Mouse (Mus musculus) heart, embryonic 11.5 days (tissue): ENCODE data around the gene Atp6v1fnb. TPM values are rescaled to one million over a fixed set of nuclear protein-coding genes. Genes with fewer than 3 reads are reported as not detected.

ENCODE experiments used
- ATAC-seq: fragments of 200-750 bp; cut with Nextera tagmentation; replicated peaks from 2 replicates; pipeline ENCODE4 v1.8.0; 2017; ENCODE audit warnings: moderate library complexity; ENCODE audit not compliant: insufficient number of reproducible peaks, low FRiP score, low TSS enrichment
- H3K27ac ChIP-seq: fragments of 300-500 bp; sonication (generic); 2 replicates; pipeline ENCODE4 v1.5.1; 2014; ENCODE audit warnings: mild to moderate bottlenecking, low read depth, low read length
- H3K27me3 ChIP-seq: fragments of 300-500 bp; sonication (generic); 2 replicates; pipeline ENCODE4 v1.6.1; 2014; ENCODE audit warnings: mild to moderate bottlenecking, low read length, mixed read lengths; ENCODE audit not compliant: control insufficient read depth, insufficient read depth
- H3K36me3 ChIP-seq: fragments of 300-500 bp; sonication (generic); 2 replicates; pipeline ENCODE4 v1.6.1; 2014; ENCODE audit warnings: mild to moderate bottlenecking, low read length, moderate library complexity, mixed read lengths; ENCODE audit not compliant: control insufficient read depth, insufficient read depth
- H3K4me1 ChIP-seq: fragments of 300-500 bp; sonication (generic); 2 replicates; pipeline ENCODE4 v1.6.1; 2014; ENCODE audit warnings: low read length; ENCODE audit not compliant: control insufficient read depth, insufficient read depth
- H3K4me2 ChIP-seq: fragments of 300-500 bp; sonication (generic); 2 replicates; pipeline ENCODE4 v1.6.1; 2014; ENCODE audit warnings: mild to moderate bottlenecking, moderate library complexity
- H3K4me3 ChIP-seq: fragments of 300-500 bp; sonication (generic); 2 replicates; pipeline ENCODE4 v1.5.1; 2014; ENCODE audit warnings: low read depth, low read length
- H3K9ac ChIP-seq: fragments of 300-500 bp; sonication (generic); 2 replicates; pipeline ENCODE4 v1.6.1; 2014; ENCODE audit warnings: mild to moderate bottlenecking, low read depth, low read length, moderate library complexity
- H3K9me3 ChIP-seq: fragments of 300-500 bp; sonication (generic); replicated peaks from 2 replicates; pipeline ENCODE4 v1.6.1; 2016; ENCODE audit warnings: low read length; ENCODE audit not compliant: control insufficient read depth
- WGBS: fragments of 180-500 bp; shearing (Covaris S2); extraction: QIAGEN DNeasy Blood & Tissue Kit; methylation state at CpG from one replicate; pipeline ENCODE4 v1.1.7; 2014; ENCODE audit not compliant: insufficient replicate concordance; 5-methylcytosine and 5-hydroxymethylcytosine counted together
- polyA plus RNA-seq: library from polyadenylated mRNA; unstranded; fragments of >200 nt; fragmentation: Nextera tagmentation; extraction: Ambion mirVana; gene quantifications from 2 replicates; pipeline ENCODE4 v1.2.1, GENCODE M21; 2014

The Atp6v1fnb gene
- polyA plus RNA-seq, 1 experiment from 2014 or later = not detected

DNA sequence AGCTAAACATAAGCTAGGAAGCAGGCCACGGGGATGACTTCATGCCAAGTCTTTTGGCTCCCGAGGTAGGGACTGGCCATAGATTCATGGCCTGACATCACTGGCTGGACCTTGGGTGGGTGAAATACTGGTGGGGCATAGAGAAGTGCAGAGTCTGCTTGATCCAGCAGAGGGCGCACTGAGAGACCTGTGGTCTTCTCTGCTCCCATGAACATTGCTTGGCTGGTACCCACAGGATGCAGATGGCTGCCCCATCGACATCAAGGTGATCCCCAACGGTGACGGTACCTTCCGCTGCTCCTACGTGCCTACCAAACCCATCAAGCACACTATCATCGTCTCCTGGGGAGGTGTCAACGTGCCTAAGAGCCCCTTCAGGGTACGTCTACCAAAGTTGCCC is 26.5 kb upstream of the Atp6v1fnb start:
- no peak overlapping the region for H3K9ac ChIP-seq
- no peaks in the 10 kb centered on the region for H3K27me3 ChIP-seq
- H3K4me3 ChIP-seq = no peak overlapping the region
- no peak for ATAC-seq
- no peaks in the 10 kb centered on the region for H3K4me1 ChIP-seq
- no peak overlapping the region for H3K4me2 ChIP-seq
- no peak overlapping the region for H3K27ac ChIP-seq
- peaks cover 41% of the 10 kb centered on the region for H3K36me3 ChIP-seq
- 67% methylated on average over 11 of the region's 11 CpGs for WGBS
- no peaks in the 10 kb centered on the region for H3K9me3 ChIP-seq

- Histone ChIP-seq H3K36me3 (peaks cover 40% of the 10 kb centered on the region), H3K9me3 (no peaks in the 10 kb centered on the region), H3K4me2 (no peak overlapping the region), H3K4me1 (no peaks in the 10 kb centered on the region), H3K4me3 (no peak overlapping the region), H3K9ac (no peak overlapping the region), H3K27ac (no peak overlapping the region), H3K27me3 (no peaks in the 10 kb centered on the region)
- ATAC-seq = no peak
- WGBS = 85% methylated on average over 7 of the region's 7 CpGs
Measured at GRCm38 (mm10) chr6:29445354-29445753, 25.9 kb upstream of the Atp6v1fnb start.

GRCm38 (mm10) chr6:29449858-29450257 is 21.4 kb upstream of the Atp6v1fnb start:
- Histone ChIP-seq H3K27me3 (no peaks in the 10 kb centered on the region), H3K4me3 (no peak overlapping the region), H3K9ac (no peak overlapping the region), H3K4me2 (no peak overlapping the region), H3K4me1 (no peaks in the 10 kb centered on the region), H3K27ac (no peak overlapping the region), H3K36me3 (peaks cover 45% of the 10 kb centered on the region), H3K9me3 (no peaks in the 10 kb centered on the region)
- no peak for ATAC-seq
- 25% methylated on average over 4 of the region's 4 CpGs for WGBS

DNA sequence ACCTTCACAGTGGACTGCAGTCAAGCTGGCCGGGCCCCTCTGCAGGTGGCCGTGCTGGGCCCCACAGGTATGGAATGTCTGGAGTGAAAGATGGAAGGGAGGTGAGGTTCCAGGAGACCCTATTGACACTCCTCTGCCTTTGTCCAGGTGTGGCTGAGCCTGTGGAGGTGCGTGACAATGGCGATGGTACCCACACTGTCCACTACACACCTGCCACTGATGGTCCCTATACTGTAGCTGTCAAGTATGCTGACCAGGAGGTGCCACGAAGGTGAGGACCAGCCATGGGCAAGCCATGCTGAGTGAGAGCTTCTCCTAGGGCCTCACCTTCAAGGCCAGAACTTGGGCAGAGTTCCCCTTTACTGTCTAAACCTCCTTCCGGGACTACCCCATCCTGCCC is 20.6 kb upstream of the Atp6v1fnb start:
- no peak overlapping the region for H3K4me2 ChIP-seq
- no peak overlapping the region for H3K4me3 ChIP-seq
- no peaks in the 10 kb centered on the region for H3K4me1 ChIP-seq
- no peak overlapping the region for H3K27ac ChIP-seq
- WGBS = 94% methylated on average over 6 of the region's 6 CpGs
- H3K9me3 ChIP-seq = no peaks in the 10 kb centered on the region
- H3K36me3 ChIP-seq = peaks cover 40% of the 10 kb centered on the region
- no peaks in the 10 kb centered on the region for H3K27me3 ChIP-seq
- no peak overlapping the region for H3K9ac ChIP-seq
- ATAC-seq = no peak

GRCm38 (mm10) chr6:29461502-29461901 is 9.7 kb upstream of the Atp6v1fnb start:
- H3K9ac ChIP-seq = no peak overlapping the region
- H3K4me3 ChIP-seq = no peak overlapping the region
- H3K9me3 ChIP-seq = no peaks in the 10 kb centered on the region
- no peaks in the 10 kb centered on the region for H3K4me1 ChIP-seq
- 61% methylated on average over 7 of the region's 7 CpGs for WGBS
- H3K4me2 ChIP-seq = no peak overlapping the region
- peaks cover 25% of the 10 kb centered on the region for H3K36me3 ChIP-seq
- no peak overlapping the region for H3K27ac ChIP-seq
- H3K27me3 ChIP-seq = no peaks in the 10 kb centered on the region
- no peak for ATAC-seq

GRCm38 (mm10) chr6:29463388-29463787 is 7.8 kb upstream of the Atp6v1fnb start:
- no peak for ATAC-seq
- Histone ChIP-seq H3K36me3 (peaks cover 15% of the 10 kb centered on the region), H3K27ac (no peak overlapping the region), H3K4me2 (no peak overlapping the region), H3K4me1 (peaks cover under 1% of the 10 kb centered on the region; the same call in 1 of the 2 replicates), H3K4me3 (no peak overlapping the region), H3K27me3 (no peaks in the 10 kb centered on the region), H3K9ac (no peak overlapping the region), H3K9me3 (no peaks in the 10 kb centered on the region)
- WGBS = 72% methylated on average over 3 of the region's 3 CpGs

DNA sequence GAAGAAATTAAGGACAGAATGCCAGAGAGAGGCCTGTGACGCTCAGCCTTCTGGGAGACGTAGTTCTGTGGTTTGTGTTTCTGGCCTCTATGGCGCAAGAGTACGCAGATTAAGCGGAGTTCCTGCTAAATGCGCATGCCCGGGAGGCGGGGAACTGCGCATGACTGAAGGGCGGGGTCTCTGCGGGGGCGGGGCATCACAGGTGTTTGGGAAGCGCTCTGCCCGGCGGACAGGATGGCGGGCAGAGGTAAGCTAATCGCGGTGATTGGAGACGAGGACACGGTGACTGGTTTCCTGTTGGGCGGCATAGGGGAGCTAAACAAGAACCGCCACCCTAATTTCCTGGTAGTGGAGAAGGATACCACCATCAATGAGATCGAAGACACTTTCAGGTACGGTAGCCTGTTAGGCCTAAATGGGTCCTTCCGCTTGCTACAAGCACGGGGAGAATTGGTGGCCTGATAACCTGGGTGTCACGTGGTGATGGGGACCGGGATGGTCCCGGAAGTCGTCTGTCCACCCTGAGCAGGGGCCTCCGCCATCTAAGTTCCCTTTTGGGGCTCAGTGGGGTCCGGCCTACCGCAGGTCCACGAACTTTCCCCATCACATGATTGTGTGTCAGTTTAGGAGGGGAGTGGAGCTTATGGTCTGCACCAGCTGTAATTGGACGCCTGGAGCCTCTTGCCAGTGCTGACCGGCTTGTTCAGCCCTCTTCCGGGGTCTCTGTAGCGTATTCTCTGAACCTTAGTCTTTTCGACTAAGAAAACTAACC is 3.5 kb upstream of the Atp6v1fnb start, which contains the start of gene Atp6v1f:
TSS of gene Atp6v1f (plus strand) at position 136 of the 772 bp plus-strand sequence.
- H3K4me3 ChIP-seq = peak within 1 kb of the TSS; percentile 70
- H3K27ac ChIP-seq = no peak within 1 kb of the TSS; the same call in 1 of the 2 replicates
- peaks cover 10% of the 10 kb centered on the region for H3K36me3 ChIP-seq
- ATAC-seq = peak; percentile 88
- no peaks in the 10 kb centered on the region for H3K27me3 ChIP-seq
- H3K4me2 ChIP-seq = peak within 1 kb of the TSS; percentile 82
- peak within 1 kb of the TSS; percentile 78 for H3K9ac ChIP-seq
- WGBS = under 1% methylated on average over 39 of the region's 39 CpGs
- H3K4me1 ChIP-seq = peaks cover 6% of the 10 kb centered on the region; the same call in 1 of the 2 replicates
- no peaks in the 10 kb centered on the region for H3K9me3 ChIP-seq

- peak overlapping the region; percentile 70; the same call in 1 of the 2 replicates for H3K4me3 ChIP-seq
- ATAC-seq = no peak
- no peak overlapping the region for H3K27ac ChIP-seq
- no peak overlapping the region for H3K9ac ChIP-seq
- peaks cover 6% of the 10 kb centered on the region; the same call in 1 of the 2 replicates for H3K4me1 ChIP-seq
- peak overlapping the region; percentile 82 for H3K4me2 ChIP-seq
- H3K9me3 ChIP-seq = no peaks in the 10 kb centered on the region
- H3K36me3 ChIP-seq = peaks cover 10% of the 10 kb centered on the region
- 85% methylated on average over 3 of the region's 3 CpGs for WGBS
- no peaks in the 10 kb centered on the region for H3K27me3 ChIP-seq
Measured at GRCm38 (mm10) chr6:29468851-29469250, 2.4 kb upstream of the Atp6v1fnb start.
